In the genomic region with DNA sequence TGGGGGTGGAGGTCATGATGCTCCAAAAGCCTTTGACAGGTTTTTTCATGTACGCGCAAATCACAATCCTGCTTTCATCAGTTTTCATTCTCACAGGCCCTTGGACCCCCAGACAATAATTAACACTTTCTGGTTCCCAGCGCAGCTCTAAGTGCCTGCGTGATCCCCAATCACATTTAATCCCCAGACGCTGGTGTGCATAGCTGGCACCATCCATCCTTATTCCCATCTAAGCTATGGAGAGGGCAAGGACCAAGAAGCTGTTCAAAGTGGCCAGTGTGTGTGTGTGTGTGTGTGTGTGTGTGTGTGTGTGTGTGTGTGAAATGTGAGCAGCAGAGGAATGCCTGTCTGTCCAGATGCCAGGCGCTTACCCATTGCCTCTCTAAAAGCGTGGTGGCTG, we compare ENCODE assay signal across 11 mouse cellular contexts.
DNase-seq lines count a peak whose midpoint lies in the region; ATAC-seq and TF ChIP-seq lines count a peak whose summit lies in the region.
"Had no signal": no experiment of that assay in that cellular context is flagged by ENCODE, and none has a peak within 500 bp of the region (broad histone marks: within the 10 kb centered on the region; RNA-seq: fewer than 3 reads in every experiment).

No protein-coding gene starts in this region.

- H3K4me3 ChIP-seq in forebrain, embryonic 12.5 days (replicated peaks), result peak overlapping the region; percentile 52
- peak overlapping the region; percentile 62 for H3K4me3 ChIP-seq in hindbrain, postnatal 0 days (ENCODE audit: low read length)
- peak overlapping the region; percentile 51; the same call in 1 of the 2 replicates for H3K4me3 ChIP-seq in neural tube, embryonic 12.5 days

- H3K4me1 ChIP-seq in forebrain, embryonic 12.5 days, result peaks cover 92% of the 10 kb centered on the region
- peaks cover 22% of the 10 kb centered on the region; the same call in 1 of the 2 replicates for H3K4me1 ChIP-seq in hindbrain, postnatal 0 days (ENCODE audit: insufficient read depth, low read length)
- H3K4me1 ChIP-seq in neural tube, embryonic 12.5 days, result peaks cover 72% of the 10 kb centered on the region

- TF ChIP-seq CTCF in hindbrain, postnatal 0 days (IDR thresholded peaks at IDR 0.05; ENCODE audit: low read depth), result no peak

- DNase-seq in cerebellum, adult 9-10 months, result peak; percentile 40
- no peak for DNase-seq in cerebellum, postnatal 36 days
- no peak for DNase-seq in hindbrain, postnatal 0 days (ENCODE audit: low spot score)
- no peak for DNase-seq in cerebellum, postnatal 4 days (ENCODE audit: low spot score in 2 of 2)
- DNase-seq in layer of hippocampus, adult 11-12 months (ENCODE audit: low spot score), result no peak
- DNase-seq: gastrocnemius, adult 2 months had no signal

- H3K27me3 ChIP-seq in forebrain, embryonic 12.5 days, result peaks cover 37% of the 10 kb centered on the region
- H3K27me3 ChIP-seq in hindbrain, postnatal 0 days (ENCODE audit: insufficient read depth, low read length), result 0 out of 2 replicates have a peak, but pooled peaks cover 3% of the 10 kb centered on the region
- H3K27me3 ChIP-seq in neural tube, embryonic 12.5 days (replicated peaks), result peaks cover 33% of the 10 kb centered on the region

- H3K9me3 ChIP-seq in forebrain, embryonic 12.5 days, result no peaks in the 10 kb centered on the region
- H3K9me3 ChIP-seq in hindbrain, postnatal 0 days (ENCODE audit: low read length), result no peaks in the 10 kb centered on the region
- H3K9me3 ChIP-seq in neural tube, embryonic 12.5 days, result no peaks in the 10 kb centered on the region
- H3K9me3 ChIP-seq: heart, embryonic 15.5 days; kidney, embryonic 15.5 days had no signal

- peak overlapping the region; percentile 100 for H3K27ac ChIP-seq in forebrain, embryonic 12.5 days
- peak overlapping the region; percentile 91 for H3K27ac ChIP-seq in hindbrain, postnatal 0 days
- H3K27ac ChIP-seq in neural tube, embryonic 12.5 days, result peak overlapping the region; percentile 98
- H3K27ac ChIP-seq: gastrocnemius, adult 2 months; heart, embryonic 15.5 days; kidney, embryonic 15.5 days had no signal

- peak overlapping the region; percentile 87 for H3K9ac ChIP-seq in forebrain, embryonic 12.5 days
- H3K9ac ChIP-seq in hindbrain, postnatal 0 days (replicated peaks; ENCODE audit: low read length), result peak overlapping the region; percentile 82
- H3K9ac ChIP-seq in neural tube, embryonic 12.5 days, result peak overlapping the region; percentile 80
- H3K9ac ChIP-seq: heart, embryonic 15.5 days; kidney, embryonic 15.5 days had no signal

- ATAC-seq in forebrain, embryonic 12.5 days (ENCODE audit: low FRiP score), result peak; percentile 42
- peak; percentile 49 for ATAC-seq in hindbrain, postnatal 0 days
- ATAC-seq in neural tube, embryonic 12.5 days (ENCODE audit: low FRiP score, low read depth), result peak; percentile 22
- ATAC-seq in erythroblast, adult 5-6 weeks (replicated peaks; ENCODE audit: low FRiP score, poor library complexity, severe bottlenecking), result no peak

- H3K4me2 ChIP-seq in forebrain, embryonic 12.5 days, result peak overlapping the region; percentile 74
- H3K4me2 ChIP-seq in hindbrain, postnatal 0 days (ENCODE audit: low read depth, low read length), result peak overlapping the region; percentile 97
- peak overlapping the region; percentile 73 for H3K4me2 ChIP-seq in neural tube, embryonic 12.5 days (replicated peaks)

- WGBS in forebrain, embryonic 12.5 days, result 2% methylated on average over 7 of the region's 7 CpGs
- WGBS in hindbrain, postnatal 0 days, result 14% methylated on average over 7 of the region's 7 CpGs
- 2% methylated on average over 7 of the region's 7 CpGs for WGBS in neural tube, embryonic 12.5 days

- peaks cover 35% of the 10 kb centered on the region for H3K36me3 ChIP-seq in forebrain, embryonic 12.5 days (replicated peaks)
- H3K36me3 ChIP-seq in hindbrain, postnatal 0 days (ENCODE audit: insufficient read depth, low read length), result peaks cover 2% of the 10 kb centered on the region; the same call in 1 of the 2 replicates
- H3K36me3 ChIP-seq in neural tube, embryonic 12.5 days, result peaks cover 20% of the 10 kb centered on the region
- H3K36me3 ChIP-seq: heart, embryonic 15.5 days; kidney, embryonic 15.5 days had no signal
